Mouse (Mus musculus) forebrain, postnatal 0 days (tissue): ENCODE measurements around the gene Fbxo7. TPM values are rescaled to one million over a fixed set of nuclear protein-coding genes. Genes with fewer than 3 reads are reported as not detected.

Experiments used
- ATAC-seq: fragments of 200-750 bp; cut with Nextera tagmentation; 2 replicates; pipeline ENCODE4 v1.8.0; 2017; ENCODE audit warnings: mild to moderate bottlenecking, moderate library complexity
- DNase-seq: peaks from one replicate; pipeline ENCODE4 v3.0.0-alpha.2; 2015
- H3K27ac ChIP-seq: fragments of 300-500 bp; sonication (generic); 2 replicates; pipeline ENCODE4 v1.5.1; 2014; ENCODE audit warnings: low read depth, mild to moderate bottlenecking, antibody characterized with exemption, low read length, moderate library complexity, mixed read lengths
- H3K27me3 ChIP-seq: fragments of 300-500 bp; sonication (generic); 2 replicates; pipeline ENCODE4 v1.6.1; 2014; ENCODE audit warnings: mild to moderate bottlenecking, low read length, mixed read lengths; ENCODE audit not compliant: insufficient read depth
- H3K36me3 ChIP-seq: fragments of 300-500 bp; sonication (generic); 2 replicates; pipeline ENCODE4 v1.6.1; 2014; ENCODE audit warnings: mild to moderate bottlenecking, moderate library complexity; ENCODE audit not compliant: insufficient read depth
- H3K4me1 ChIP-seq: fragments of 300-500 bp; sonication (generic); 2 replicates; pipeline ENCODE4 v1.6.1; 2014; ENCODE audit warnings: antibody characterized with exemption; ENCODE audit not compliant: insufficient read depth
- H3K4me2 ChIP-seq: fragments of 300-500 bp; sonication (generic); 2 replicates; pipeline ENCODE4 v1.6.1; 2014; ENCODE audit warnings: low read depth, mild to moderate bottlenecking, moderate library complexity
- H3K4me3 ChIP-seq: fragments of 300-500 bp; sonication (generic); 2 replicates; pipeline ENCODE4 v1.5.1; 2014; ENCODE audit warnings: low read depth, low read length, mixed read lengths
- H3K9ac ChIP-seq: fragments of 300-500 bp; sonication (generic); 2 replicates; pipeline ENCODE4 v1.6.1; 2014; ENCODE audit warnings: mild to moderate bottlenecking
- H3K9me3 ChIP-seq: fragments of 300-500 bp; sonication (generic); 2 replicates; pipeline ENCODE4 v1.6.1; 2016; ENCODE audit warnings: low read length
- CTCF ChIP-seq: sonication (generic); IDR thresholded peaks from 2 replicates; pipeline ENCODE4 v1.5.1; 2016; ENCODE audit warnings: antibody characterized with exemption, control low read depth, low read depth
- WGBS: fragments of 180-500 bp; shearing (Covaris S2); extraction: QIAGEN DNeasy Blood & Tissue Kit; methylation state at CpG from one replicate; pipeline ENCODE4 v1.1.7; 2014; 5-methylcytosine and 5-hydroxymethylcytosine counted together
- polyA plus RNA-seq: library from polyadenylated mRNA; unstranded; fragments of >200 nt; fragmentation: Nextera tagmentation; extraction: Ambion mirVana; gene quantifications from 2 replicates; pipeline ENCODE4 v1.2.1, GENCODE M21; 2015
- total RNA-seq: library from RNA; depleted of rRNA; stranded (reverse); fragments of >200 nt; gene quantifications from 2 replicates; pipeline ENCODE4 v1.2.3, GENCODE M21; 2014

The Fbxo7 gene
- total and polyA plus RNA-seq, 2 experiments from 2014 or later = 15.0 to 23.2 TPM

GRCm38 (mm10) chr10:86006455-86006854 is 15.3 kb upstream of the Fbxo7 start:
- Histone ChIP-seq H3K9me3 (no peaks in the 10 kb centered on the region), H3K27me3 (no peaks in the 10 kb centered on the region), H3K4me1 (no peaks in the 10 kb centered on the region), H3K4me2 (no peak overlapping the region), H3K36me3 (no peaks in the 10 kb centered on the region), H3K27ac (no peak overlapping the region), H3K9ac (no peak overlapping the region), H3K4me3 (no peak overlapping the region)
- TF ChIP-seq CTCF = no peak
- WGBS = 65% methylated on average over 5 of the region's 5 CpGs
- DNase-seq = no peak
- ATAC-seq = no peak

- no peak for TF ChIP-seq CTCF
- 86% methylated on average over 2 of the region's 2 CpGs for WGBS
- Histone ChIP-seq H3K9ac (no peak overlapping the region), H3K4me2 (no peak overlapping the region), H3K4me1 (no peaks in the 10 kb centered on the region), H3K4me3 (no peak overlapping the region), H3K27me3 (no peaks in the 10 kb centered on the region), H3K36me3 (no peaks in the 10 kb centered on the region), H3K9me3 (no peaks in the 10 kb centered on the region), H3K27ac (no peak overlapping the region)
- ATAC-seq (no peak), DNase-seq (no peak)
Measured at GRCm38 (mm10) chr10:86009688-86010087, 12.1 kb upstream of the Fbxo7 start.

GRCm38 (mm10) chr10:86010636-86011035 is 11.1 kb upstream of the Fbxo7 start:
- no peaks in the 10 kb centered on the region for H3K9me3 ChIP-seq
- H3K27me3 ChIP-seq = no peaks in the 10 kb centered on the region
- no peak overlapping the region for H3K9ac ChIP-seq
- DNase-seq (no peak), ATAC-seq (no peak)
- no peak overlapping the region for H3K27ac ChIP-seq
- WGBS = 77% methylated on average over 6 of the region's 6 CpGs
- no peak overlapping the region for H3K4me2 ChIP-seq
- no peak for TF ChIP-seq CTCF
- H3K36me3 ChIP-seq = no peaks in the 10 kb centered on the region
- no peaks in the 10 kb centered on the region for H3K4me1 ChIP-seq
- H3K4me3 ChIP-seq = no peak overlapping the region

GRCm38 (mm10) chr10:86011172-86011571 is 10.6 kb upstream of the Fbxo7 start:
- 86% methylated on average over 2 of the region's 2 CpGs for WGBS
- no peaks in the 10 kb centered on the region for H3K36me3 ChIP-seq
- no peak overlapping the region for H3K9ac ChIP-seq
- ATAC-seq = no peak
- no peaks in the 10 kb centered on the region for H3K9me3 ChIP-seq
- no peaks in the 10 kb centered on the region for H3K27me3 ChIP-seq
- no peak for TF ChIP-seq CTCF
- H3K4me2 ChIP-seq = no peak overlapping the region
- H3K4me1 ChIP-seq = no peaks in the 10 kb centered on the region
- DNase-seq = no peak
- H3K4me3 ChIP-seq = no peak overlapping the region
- H3K27ac ChIP-seq = no peak overlapping the region

- Histone ChIP-seq H3K9ac (no peak within 1 kb of the TSS), H3K27me3 (no peaks in the 10 kb centered on the region), H3K36me3 (no peaks in the 10 kb centered on the region), H3K4me2 (no peak within 1 kb of the TSS), H3K27ac (no peak within 1 kb of the TSS), H3K4me1 (no peaks in the 10 kb centered on the region), H3K4me3 (no peak within 1 kb of the TSS), H3K9me3 (no peaks in the 10 kb centered on the region)
- ATAC-seq (no peak), DNase-seq (no peak)
- WGBS = 84% methylated on average over 2 of the region's 2 CpGs
- no peak for TF ChIP-seq CTCF
Measured at GRCm38 (mm10) chr10:86011781-86012180, 10.0 kb upstream of the Fbxo7 start, which contains the start of gene Bpifc. Gene Bpifc, minus strand, starts transcription at chr10:86011895.

GRCm38 (mm10) chr10:86017781-86018180 is 4.0 kb upstream of the Fbxo7 start:
- WGBS = 93% methylated on average over 7 of the region's 7 CpGs
- Histone ChIP-seq H3K27ac (no peak overlapping the region), H3K4me2 (no peak overlapping the region), H3K9ac (no peak overlapping the region), H3K27me3 (no peaks in the 10 kb centered on the region), H3K4me1 (no peaks in the 10 kb centered on the region), H3K4me3 (no peak overlapping the region), H3K9me3 (no peaks in the 10 kb centered on the region), H3K36me3 (no peaks in the 10 kb centered on the region)
- no peak for TF ChIP-seq CTCF
- ATAC-seq = no peak
- DNase-seq = no peak

- H3K36me3 ChIP-seq = no peaks in the 10 kb centered on the region
- 27% methylated on average over 5 of the region's 5 CpGs for WGBS
- H3K4me3 ChIP-seq = no peak overlapping the region
- no peak overlapping the region for H3K4me2 ChIP-seq
- no peak for TF ChIP-seq CTCF
- H3K4me1 ChIP-seq = no peaks in the 10 kb centered on the region
- ATAC-seq (no peak), DNase-seq (no peak)
- no peaks in the 10 kb centered on the region for H3K27me3 ChIP-seq
- H3K9me3 ChIP-seq = no peaks in the 10 kb centered on the region
- no peak overlapping the region for H3K27ac ChIP-seq
- H3K9ac ChIP-seq = no peak overlapping the region
Measured at GRCm38 (mm10) chr10:86018813-86019212, 3.0 kb upstream of the Fbxo7 start.

GRCm38 (mm10) chr10:86021408-86021748 is 394 bp upstream of the Fbxo7 start:
- H3K4me1 ChIP-seq = no peaks in the 10 kb centered on the region
- 0% methylated on average over 3 of the region's 3 CpGs for WGBS
- H3K27ac ChIP-seq = no peak overlapping the region
- no peak for DNase-seq
- no peaks in the 10 kb centered on the region for H3K36me3 ChIP-seq
- peak; percentile 47 for ATAC-seq
- H3K9me3 ChIP-seq = no peaks in the 10 kb centered on the region
- H3K27me3 ChIP-seq = no peaks in the 10 kb centered on the region
- TF ChIP-seq CTCF = no peak
- 0 out of 2 replicates have a peak overlapping the region, but pooled peaks have one; percentile 3 for H3K9ac ChIP-seq
- H3K4me2 ChIP-seq = peak overlapping the region; percentile 73
- peak overlapping the region; percentile 79; the same call in 1 of the 2 replicates for H3K4me3 ChIP-seq
